Mouse (Mus musculus) heart, embryonic 12.5 days (tissue): ENCODE measurements at regions not wholly inside any gene's neighbourhood (a gene's known extent, or its start where the extent isn't known, plus 50 kb on each side); places are given as distances from the start of the nearest gene placed in this dataset.
"Not testable (repeated sequence)": the region's sequence is repeated elsewhere in the genome, so short reads cannot be mapped to it uniquely, and the experiment has no call there.

Experiments used
- ATAC-seq: fragments of 200-750 bp; cut with Nextera tagmentation; 2 replicates; pipeline ENCODE4 v1.8.0; 2017; ENCODE audit warnings: moderate TSS enrichment, moderate library complexity; ENCODE audit not compliant: insufficient number of reproducible peaks, low FRiP score
- H3K27ac ChIP-seq: fragments of 300-500 bp; sonication (generic); 2 replicates; pipeline ENCODE4 v1.5.1; 2016; ENCODE audit warnings: mild to moderate bottlenecking, moderate library complexity; ENCODE audit not compliant: poor library complexity, severe bottlenecking
- H3K27me3 ChIP-seq: fragments of 300-500 bp; sonication (generic); replicated peaks from 2 replicates; pipeline ENCODE4 v1.6.1; 2016; ENCODE audit warnings: mild to moderate bottlenecking, moderate library complexity
- H3K36me3 ChIP-seq: fragments of 300-500 bp; sonication (generic); 2 replicates; pipeline ENCODE4 v1.6.1; 2016; ENCODE audit warnings: mild to moderate bottlenecking, moderate library complexity
- H3K4me1 ChIP-seq: fragments of 300-500 bp; sonication (generic); replicated peaks from 2 replicates; pipeline ENCODE4 v1.6.1; 2016; ENCODE audit warnings: mild to moderate bottlenecking
- H3K4me2 ChIP-seq: fragments of 300-500 bp; sonication (generic); 2 replicates; pipeline ENCODE4 v1.6.1; 2016; ENCODE audit warnings: mild to moderate bottlenecking, moderate library complexity
- H3K4me3 ChIP-seq: fragments of 300-500 bp; sonication (generic); 2 replicates; pipeline ENCODE4 v1.5.1; 2016; ENCODE audit warnings: mild to moderate bottlenecking
- H3K9ac ChIP-seq: fragments of 300-500 bp; sonication (generic); 2 replicates; pipeline ENCODE4 v1.6.1; 2016; ENCODE audit warnings: mild to moderate bottlenecking, moderate library complexity
- H3K9me3 ChIP-seq: fragments of 300-500 bp; sonication (generic); replicated peaks from 2 replicates; pipeline ENCODE4 v1.6.1; 2016; ENCODE audit warnings: mild to moderate bottlenecking, moderate library complexity
- WGBS: fragments of 180-500 bp; shearing (Covaris S2); methylation state at CpG from one replicate; pipeline ENCODE4 v1.1.7; 2016; 5-methylcytosine and 5-hydroxymethylcytosine counted together

GRCm38 (mm10) chr4:9724801-9725200 lies 1149.5 kb upstream of the 2610301B20Rik start:
- H3K4me3 ChIP-seq, H3K27me3 ChIP-seq, H3K4me2 ChIP-seq, H3K9ac ChIP-seq, H3K4me1 ChIP-seq, H3K27ac ChIP-seq, H3K9me3 ChIP-seq, ATAC-seq, H3K36me3 ChIP-seq: not testable (repeated sequence)
- WGBS: 78% methylated on average over 2 of the region's 2 CpGs

GRCm38 (mm10) chr4:9737691-9738090 lies 1136.6 kb upstream of the 2610301B20Rik start:
- Histone ChIP-seq H3K4me1 (no peaks in the 10 kb centered on the region), H3K9ac (no peak overlapping the region), H3K27ac (no peak overlapping the region), H3K36me3 (no peaks in the 10 kb centered on the region), H3K4me3 (no peak overlapping the region), H3K27me3 (no peaks in the 10 kb centered on the region), H3K4me2 (no peak overlapping the region), H3K9me3 (no peaks in the 10 kb centered on the region)
- no peak for ATAC-seq
- 62% methylated on average over 4 of the region's 4 CpGs for WGBS

- Histone ChIP-seq H3K36me3 (no peaks in the 10 kb centered on the region), H3K9ac (no peak overlapping the region), H3K4me3 (no peak overlapping the region), H3K27me3 (no peaks in the 10 kb centered on the region), H3K4me2 (no peak overlapping the region), H3K4me1 (no peaks in the 10 kb centered on the region), H3K9me3 (no peaks in the 10 kb centered on the region), H3K27ac (no peak overlapping the region)
- 76% methylated on average over 6 of the region's 6 CpGs for WGBS
- ATAC-seq: no peak
Measured at GRCm38 (mm10) chr4:9747411-9747938, 1126.8 kb upstream of the 2610301B20Rik start.

- H3K4me2 ChIP-seq: no peak overlapping the region
- H3K4me1 ChIP-seq: no peaks in the 10 kb centered on the region
- H3K36me3 ChIP-seq: no peaks in the 10 kb centered on the region
- WGBS: 35% methylated on average over 2 of the region's 2 CpGs
- no peaks in the 10 kb centered on the region for H3K9me3 ChIP-seq
- H3K27ac ChIP-seq: no peak overlapping the region
- no peak for ATAC-seq
- no peak overlapping the region for H3K4me3 ChIP-seq
- no peaks in the 10 kb centered on the region for H3K27me3 ChIP-seq
- no peak overlapping the region for H3K9ac ChIP-seq
Measured at GRCm38 (mm10) chr4:9748110-9748509, 1126.2 kb upstream of the 2610301B20Rik start.

GRCm38 (mm10) chr4:9749877-9750276 lies 1124.4 kb upstream of the 2610301B20Rik start:
- ATAC-seq: no peak
- no peak overlapping the region for H3K9ac ChIP-seq
- 80% methylated on average over 3 of the region's 3 CpGs for WGBS
- H3K4me3 ChIP-seq: no peak overlapping the region
- no peaks in the 10 kb centered on the region for H3K36me3 ChIP-seq
- no peaks in the 10 kb centered on the region for H3K27me3 ChIP-seq
- H3K4me1 ChIP-seq: no peaks in the 10 kb centered on the region
- no peak overlapping the region for H3K4me2 ChIP-seq
- H3K27ac ChIP-seq: no peak overlapping the region
- no peaks in the 10 kb centered on the region for H3K9me3 ChIP-seq

- 79% methylated on average over 4 of the region's 4 CpGs for WGBS
- no peak for ATAC-seq
Measured at GRCm38 (mm10) chr4:9750404-9750803, 1123.9 kb upstream of the 2610301B20Rik start.

GRCm38 (mm10) chr4:9763321-9763720 lies 1111.0 kb upstream of the 2610301B20Rik start:
- H3K4me1 ChIP-seq: no peaks in the 10 kb centered on the region
- H3K9me3 ChIP-seq: 0 out of 2 replicates have a peak, but pooled peaks cover 3% of the 10 kb centered on the region
- H3K4me3 ChIP-seq: no peak overlapping the region
- H3K36me3 ChIP-seq: no peaks in the 10 kb centered on the region
- no peaks in the 10 kb centered on the region for H3K27me3 ChIP-seq
- H3K9ac ChIP-seq: no peak overlapping the region
- ATAC-seq: no peak
- H3K27ac ChIP-seq: no peak overlapping the region
- WGBS: 53% methylated on average over 1 of the region's 1 CpGs
- no peak overlapping the region for H3K4me2 ChIP-seq

More at GRCm38 (mm10) chr4:9750404-9750803, 1123.9 kb upstream of the 2610301B20Rik start:
- Histone ChIP-seq H3K9me3 (no peaks in the 10 kb centered on the region), H3K27ac (no peak overlapping the region), H3K36me3 (no peaks in the 10 kb centered on the region), H3K4me3 (no peak overlapping the region), H3K9ac (no peak overlapping the region), H3K4me1 (no peaks in the 10 kb centered on the region), H3K27me3 (no peaks in the 10 kb centered on the region), H3K4me2 (no peak overlapping the region)

GRCm38 (mm10) chr4:9769633-9770205 lies 1104.6 kb upstream of the 2610301B20Rik start:
- peak overlapping the region; percentile 72 for H3K4me3 ChIP-seq
- H3K4me2 ChIP-seq: peak overlapping the region; percentile 46
- 54% methylated on average over 9 of the region's 9 CpGs for WGBS
- H3K9ac ChIP-seq: no peak overlapping the region
- H3K9me3 ChIP-seq: no peaks in the 10 kb centered on the region
- H3K27me3 ChIP-seq: no peaks in the 10 kb centered on the region
- no peaks in the 10 kb centered on the region for H3K36me3 ChIP-seq
- H3K27ac ChIP-seq: no peak overlapping the region
- no peak for ATAC-seq
- no peaks in the 10 kb centered on the region for H3K4me1 ChIP-seq

- peak overlapping the region; percentile 82 for H3K9ac ChIP-seq
- H3K27ac ChIP-seq: peak overlapping the region; percentile 84
- H3K9me3 ChIP-seq: no peaks in the 10 kb centered on the region
- H3K4me3 ChIP-seq: peak overlapping the region; percentile 72
- no peaks in the 10 kb centered on the region for H3K27me3 ChIP-seq
- 2% methylated on average over 38 of the region's 38 CpGs for WGBS
- peak overlapping the region; percentile 87 for H3K4me2 ChIP-seq
- H3K36me3 ChIP-seq: no peaks in the 10 kb centered on the region
- peak; percentile 83 for ATAC-seq
- no peaks in the 10 kb centered on the region for H3K4me1 ChIP-seq
Measured at GRCm38 (mm10) chr4:9770372-9771102, 1103.8 kb upstream of the 2610301B20Rik start.

- H3K9me3 ChIP-seq: no peaks in the 10 kb centered on the region
- H3K27me3 ChIP-seq: no peaks in the 10 kb centered on the region
- H3K27ac ChIP-seq: peak overlapping the region; percentile 84
- WGBS: 2% methylated on average over 5 of the region's 5 CpGs
- ATAC-seq: peak; percentile 74; the same call in 1 of the 2 replicates
- H3K4me2 ChIP-seq: peak overlapping the region; percentile 87
- peak overlapping the region; percentile 72 for H3K4me3 ChIP-seq
- H3K36me3 ChIP-seq: no peaks in the 10 kb centered on the region
- peak overlapping the region; percentile 82 for H3K9ac ChIP-seq
- no peaks in the 10 kb centered on the region for H3K4me1 ChIP-seq
Measured at GRCm38 (mm10) chr4:9771103-9771474, 1103.2 kb upstream of the 2610301B20Rik start.

GRCm38 (mm10) chr4:9778391-9778790 lies 1095.9 kb upstream of the 2610301B20Rik start:
- no peaks in the 10 kb centered on the region for H3K9me3 ChIP-seq
- no peaks in the 10 kb centered on the region for H3K27me3 ChIP-seq
- H3K36me3 ChIP-seq: no peaks in the 10 kb centered on the region
- no peak for ATAC-seq
- 87% methylated on average over 8 of the region's 8 CpGs for WGBS
- H3K4me3 ChIP-seq: no peak overlapping the region
- H3K4me1 ChIP-seq: no peaks in the 10 kb centered on the region
- H3K9ac ChIP-seq: no peak overlapping the region
- H3K4me2 ChIP-seq: no peak overlapping the region
- no peak overlapping the region for H3K27ac ChIP-seq
